Mouse (Mus musculus) forelimb bud, embryonic 11.5 days (tissue): ENCODE results near the gene Coq9.

Source experiments
- DNase-seq: peaks from one replicate; pipeline ENCODE4 v3.0.0-alpha.2; 2012; ENCODE audit warnings: low read depth, low spot score

Coq9 gene

GRCm38 (mm10) chr8:94837662-94838574 lies at the start of gene Coq9, which contains the start of gene Ciapin1:
Coq9 (plus strand) TSS chr8:94838321.
Ciapin1 (minus strand) TSS chr8:94838358.
- peak; percentile 97 for DNase-seq

GRCm38 (mm10) chr8:94789256-94789955 lies 48.7 kb upstream of the Coq9 start:
- no peak for DNase-seq

GRCm38 (mm10) chr8:94794368-94794767 lies 43.8 kb upstream of the Coq9 start:
- no peak for DNase-seq

DNA sequence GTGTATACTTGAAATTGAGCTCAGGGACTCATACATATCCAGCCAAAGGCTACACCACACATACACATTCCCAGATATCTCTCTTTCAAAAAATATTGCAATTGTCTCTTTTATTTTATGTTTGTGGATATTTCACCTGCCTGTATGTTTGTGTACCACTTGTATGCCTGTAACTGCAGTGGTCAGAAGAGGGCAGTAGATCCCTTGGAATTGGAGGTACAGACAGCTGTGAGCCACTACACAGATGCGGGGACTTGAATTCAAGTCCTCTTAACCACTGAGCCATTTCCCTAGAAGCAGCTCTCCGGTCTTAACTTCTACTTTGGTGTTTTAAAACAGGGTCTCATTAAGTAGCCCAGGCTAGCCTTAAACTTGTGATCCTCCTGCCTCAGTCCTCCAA lies 43.3 kb upstream of the Coq9 start:
- no peak for DNase-seq

DNA sequence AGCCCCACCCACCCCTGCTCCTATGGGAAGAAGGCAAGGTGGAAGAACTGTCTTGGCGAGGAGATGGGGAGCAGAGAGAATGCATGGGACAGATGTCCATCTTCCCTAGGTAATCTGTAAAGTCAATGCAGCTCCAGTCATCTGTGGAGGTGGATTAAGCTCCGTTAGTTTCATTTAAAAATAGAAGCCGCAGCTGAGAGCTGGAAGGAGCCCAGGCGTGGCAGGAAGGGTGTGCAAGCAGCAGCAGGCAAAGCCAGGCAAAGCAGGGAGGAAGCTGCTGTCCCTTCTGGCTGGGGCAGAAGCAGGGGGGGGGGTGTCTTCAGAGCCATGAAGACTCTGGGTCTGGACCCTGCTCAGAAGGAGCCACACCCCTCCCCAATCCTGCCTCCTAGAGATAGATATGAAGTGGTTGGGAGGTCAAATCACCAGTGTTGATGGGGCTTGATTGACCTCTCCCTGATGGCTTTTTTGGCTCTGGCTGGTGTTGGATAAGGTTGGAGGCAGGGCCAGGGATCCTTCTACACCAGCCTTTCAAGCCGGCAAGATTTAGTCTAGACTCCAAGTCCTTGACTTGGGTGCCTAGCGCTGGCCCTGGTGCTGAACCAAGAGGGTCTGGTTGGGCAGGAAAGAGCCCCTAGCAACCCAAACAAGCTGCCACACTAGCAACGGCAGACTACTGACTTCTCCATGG lies 37.7 kb upstream of the Coq9 start:
- peak; percentile 66 for DNase-seq

GRCm38 (mm10) chr8:94801293-94802095 lies 36.6 kb upstream of the Coq9 start:
- no peak for DNase-seq

DNA sequence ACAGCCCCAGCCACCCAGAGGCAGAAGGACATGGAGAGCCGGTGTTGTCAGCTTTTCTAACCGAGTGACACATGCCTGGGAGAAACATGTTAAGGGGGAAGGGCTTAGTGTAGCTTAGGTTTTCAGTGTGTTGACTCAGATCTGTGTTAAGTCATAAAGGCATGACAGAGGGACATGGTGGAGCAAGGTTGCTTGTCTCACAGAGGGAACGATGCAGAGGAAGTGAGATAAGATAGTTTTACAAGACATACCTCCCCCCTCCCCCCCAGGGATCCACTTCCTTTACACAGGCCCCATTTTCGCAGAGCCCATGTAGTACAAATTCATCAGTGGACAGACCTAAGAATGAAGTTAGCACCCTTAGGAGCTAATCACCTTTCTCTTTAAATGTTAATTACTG lies 35.7 kb upstream of the Coq9 start:
- DNase-seq, result no peak

GRCm38 (mm10) chr8:94803551-94803950 lies 34.6 kb upstream of the Coq9 start:
- DNase-seq, result no peak

GRCm38 (mm10) chr8:94804546-94805340 lies 33.4 kb upstream of the Coq9 start:
- DNase-seq, result no peak

DNA sequence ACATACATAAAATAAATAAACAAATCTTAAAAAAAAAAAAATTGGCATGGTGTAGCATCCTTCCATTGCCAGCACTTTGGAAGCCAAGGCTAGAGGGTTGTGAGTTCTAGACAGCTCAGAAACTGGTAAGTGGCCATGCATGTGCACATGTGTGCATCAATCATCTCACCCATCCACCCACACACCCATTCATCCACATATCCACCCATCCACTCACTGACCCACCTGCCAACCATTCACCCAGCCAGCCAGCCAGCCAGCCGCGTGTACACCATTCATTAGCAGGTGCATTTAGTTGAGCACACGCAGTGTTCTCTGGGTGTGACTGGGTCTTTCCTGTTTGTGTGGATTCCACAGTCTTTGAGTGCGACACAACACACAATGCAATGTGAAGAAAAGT lies 32.3 kb upstream of the Coq9 start:
- no peak for DNase-seq

DNA sequence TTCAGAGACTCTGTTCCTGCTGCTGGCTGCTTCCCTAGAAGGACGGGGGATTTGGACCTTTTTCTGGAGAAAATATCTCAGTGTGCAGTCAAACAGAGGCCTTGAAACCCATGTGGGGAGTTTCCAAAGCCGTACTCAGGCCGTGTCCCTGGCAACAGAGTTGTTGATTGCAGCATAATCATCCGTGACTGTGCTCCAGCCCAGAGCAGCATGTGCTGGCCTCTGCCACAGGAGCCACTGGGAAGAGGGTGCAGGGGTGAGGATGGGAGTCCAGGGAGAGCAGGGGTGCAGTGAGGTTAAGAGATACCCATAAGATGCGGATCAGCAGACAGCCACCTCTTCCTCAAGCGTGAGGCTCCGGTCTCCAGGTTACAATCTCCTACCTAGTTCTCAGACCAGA lies 30.6 kb upstream of the Coq9 start:
- DNase-seq, result no peak

GRCm38 (mm10) chr8:94808372-94808771 lies 29.7 kb upstream of the Coq9 start:
- no peak for DNase-seq

DNA sequence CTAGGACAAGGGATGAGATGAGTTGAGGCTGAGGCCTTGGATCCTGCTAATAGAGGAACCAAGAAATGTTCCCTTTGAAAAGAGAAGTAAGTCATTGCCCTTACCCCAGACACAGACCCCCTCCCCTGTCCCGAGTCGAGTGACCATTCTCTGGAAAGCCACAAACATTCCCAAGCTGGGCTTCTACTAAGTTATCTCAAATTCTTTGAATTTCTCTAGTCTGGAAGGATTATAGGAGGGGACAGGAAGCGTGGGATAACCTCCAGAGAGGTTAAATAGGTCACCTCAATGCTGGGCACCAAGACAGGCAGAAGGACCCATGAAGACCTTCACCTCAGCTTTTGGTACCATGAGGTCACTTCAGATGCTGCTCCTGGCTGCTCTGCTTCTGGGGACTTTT lies 28.0 kb upstream of the Coq9 start, which contains the start of gene Ccl17:
Ccl17 (plus strand) TSS at position 301 of the 400 bp plus-strand sequence.
- no peak for DNase-seq

DNA sequence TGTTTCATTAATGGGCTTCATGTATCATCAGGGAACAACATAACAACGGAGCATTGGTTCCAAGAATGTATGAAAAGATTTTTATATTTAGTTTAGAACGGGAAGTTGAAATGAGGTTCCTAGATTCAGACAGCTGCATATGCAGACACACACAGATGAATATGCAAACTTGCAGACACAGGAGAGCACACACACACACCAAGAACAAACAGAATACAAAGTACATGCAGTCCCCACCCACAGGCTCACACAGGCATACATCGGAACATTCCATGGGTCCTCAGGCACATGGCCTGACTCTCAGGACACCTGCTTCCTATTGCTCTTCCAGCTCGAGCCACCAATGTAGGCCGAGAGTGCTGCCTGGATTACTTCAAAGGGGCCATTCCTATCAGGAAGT lies 27.3 kb upstream of the Coq9 start:
- no peak for DNase-seq

- DNase-seq, result no peak
Measured at GRCm38 (mm10) chr8:94811654-94812053, 26.5 kb upstream of the Coq9 start.

DNA sequence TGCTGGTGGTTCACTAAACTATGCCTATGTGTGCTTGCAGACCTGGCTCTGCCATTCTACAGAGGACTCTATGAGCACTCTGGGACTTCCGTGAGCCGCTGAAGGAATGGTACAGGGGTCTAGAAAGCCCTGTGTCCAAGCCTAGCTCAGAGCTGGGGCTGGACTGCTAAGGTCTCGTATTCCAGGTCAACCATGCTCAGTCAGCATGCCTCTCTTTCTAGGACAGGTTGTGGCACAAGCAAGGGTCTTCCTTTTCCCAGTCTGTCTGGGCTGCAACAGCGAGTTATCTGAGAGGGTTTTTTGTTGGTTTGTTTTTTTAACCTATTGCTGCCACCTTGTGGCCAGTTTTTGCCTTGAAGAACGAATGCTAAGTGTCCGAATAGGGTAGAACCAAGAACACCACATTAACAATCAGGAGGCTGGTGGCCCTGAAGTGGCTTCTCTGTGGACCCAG lies 25.4 kb upstream of the Coq9 start:
- DNase-seq, result peak; percentile 91

GRCm38 (mm10) chr8:94814556-94814955 lies 23.6 kb upstream of the Coq9 start:
- peak; percentile 26 for DNase-seq

GRCm38 (mm10) chr8:94817933-94818332 lies 20.2 kb upstream of the Coq9 start:
- DNase-seq, result no peak

DNA sequence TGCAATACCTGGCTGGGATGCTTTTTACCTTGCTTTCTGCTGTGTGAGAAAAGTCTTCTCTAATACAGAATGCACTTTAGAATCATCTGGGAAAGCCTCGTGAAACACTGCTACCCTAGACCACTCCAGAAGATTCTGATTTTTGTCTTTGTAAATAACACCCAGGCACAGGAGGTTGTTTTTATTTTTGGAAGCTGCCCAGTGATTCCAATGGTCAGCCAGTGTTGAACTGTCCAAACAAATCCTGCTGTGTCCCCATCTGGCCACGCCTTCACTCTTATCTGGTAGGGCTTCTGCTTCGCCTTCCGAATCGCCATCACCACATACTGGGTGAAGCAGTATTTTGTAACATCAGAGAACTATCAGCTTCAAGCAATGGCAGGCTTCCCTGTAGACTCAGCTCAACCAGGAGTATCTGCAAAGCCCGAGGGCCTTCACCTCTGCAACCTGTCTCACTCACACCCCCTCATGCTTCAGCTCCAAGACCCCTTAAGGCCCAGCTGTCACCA lies 18.4 kb upstream of the Coq9 start:
- no peak for DNase-seq

DNA sequence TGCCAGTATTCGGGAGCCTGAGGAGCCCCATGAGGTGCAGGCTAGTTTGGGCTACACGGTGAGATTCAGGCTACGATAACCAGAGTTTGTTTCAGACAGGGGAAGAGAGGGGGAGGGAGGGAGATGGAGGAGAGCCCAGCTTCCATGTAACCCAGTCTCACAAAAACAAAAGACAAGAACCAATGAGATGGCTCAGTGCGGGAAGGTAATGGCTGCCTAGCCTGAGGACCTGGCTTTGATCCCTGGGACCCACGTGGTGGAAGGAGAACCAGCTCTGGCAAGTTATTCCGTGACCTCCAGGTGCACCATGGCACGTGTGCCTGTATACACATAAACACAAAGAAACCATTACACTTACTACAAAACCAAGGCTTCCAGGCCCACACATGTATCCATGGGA lies 17.6 kb upstream of the Coq9 start:
- DNase-seq, result no peak
